Mouse (Mus musculus) CD4-positive helper T cell, adult 2 months (primary cell): ENCODE data around the gene BC025446.
"Not testable (repeated sequence)": the region's sequence is repeated elsewhere in the genome, so short reads cannot be mapped to it uniquely, and the experiment has no call there.

Experiments
- DNase-seq: peaks from one replicate; pipeline ENCODE4 v3.0.0-alpha.2; 2012; ENCODE audit warnings: low read depth, missing footprints, low spot score

Gene BC025446

GRCm38 (mm10) chr15:75215778-75216691 is at the start of gene BC025446:
TSS of gene BC025446 (plus strand) at chr15:75216376.
- no peak for DNase-seq

DNA sequence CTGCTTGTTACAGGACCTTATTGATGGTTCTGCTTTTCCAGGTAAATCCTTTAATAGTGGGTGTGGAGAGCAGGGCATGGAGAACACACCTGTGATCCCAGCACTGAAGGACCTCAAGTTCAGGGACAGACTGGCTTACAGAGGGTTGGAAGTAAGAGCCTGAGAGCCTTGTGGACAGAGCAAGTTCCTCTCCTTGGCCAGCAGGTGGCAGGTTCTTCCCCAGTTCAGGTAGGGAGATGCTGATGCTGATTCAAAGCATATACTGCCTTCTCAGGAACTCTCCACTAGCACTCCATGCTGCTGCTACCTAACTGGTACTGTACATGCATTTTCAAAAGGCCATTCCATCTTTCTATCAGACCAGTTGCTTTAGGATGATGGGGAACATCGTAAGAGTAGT is 40.7 kb upstream of the BC025446 start:
- peak; percentile 58 for DNase-seq

DNA sequence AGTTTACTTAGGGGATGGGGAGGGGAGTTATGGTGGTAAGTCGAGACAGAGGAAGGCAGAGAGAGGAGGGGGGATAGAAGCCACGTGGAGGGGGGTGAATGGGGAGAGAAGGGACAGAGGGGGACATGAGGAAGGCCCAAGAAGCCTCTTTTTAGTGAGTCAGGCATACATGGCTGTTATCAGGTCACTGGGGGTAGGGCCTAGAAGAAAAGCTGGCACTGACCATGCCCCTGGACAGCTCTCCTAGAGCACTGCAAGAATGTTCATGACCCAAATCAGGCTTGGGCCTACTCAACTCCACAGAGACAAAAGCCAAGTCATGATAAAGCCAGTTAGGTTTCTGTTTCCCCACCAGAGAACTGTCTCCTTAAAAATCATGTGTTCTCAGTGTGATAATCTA is 29.9 kb upstream of the BC025446 start:
- no peak for DNase-seq

GRCm38 (mm10) chr15:75189116-75189515 is 27.1 kb upstream of the BC025446 start:
- DNase-seq, result peak; percentile 60

- not testable (repeated sequence) for DNase-seq
Measured at GRCm38 (mm10) chr15:75190560-75190959, 25.6 kb upstream of the BC025446 start.

- no peak for DNase-seq
Measured at GRCm38 (mm10) chr15:75216831-75217230, 655 bp downstream of the BC025446 start.

- DNase-seq, result no peak
Measured at GRCm38 (mm10) chr15:75221942-75222341, 5.8 kb downstream of the BC025446 start.

GRCm38 (mm10) chr15:75237736-75238288 is 21.6 kb downstream of the BC025446 start:
- no peak for DNase-seq

- no peak for DNase-seq
Measured at GRCm38 (mm10) chr15:75240558-75240957, 24.4 kb downstream of the BC025446 start.

DNA sequence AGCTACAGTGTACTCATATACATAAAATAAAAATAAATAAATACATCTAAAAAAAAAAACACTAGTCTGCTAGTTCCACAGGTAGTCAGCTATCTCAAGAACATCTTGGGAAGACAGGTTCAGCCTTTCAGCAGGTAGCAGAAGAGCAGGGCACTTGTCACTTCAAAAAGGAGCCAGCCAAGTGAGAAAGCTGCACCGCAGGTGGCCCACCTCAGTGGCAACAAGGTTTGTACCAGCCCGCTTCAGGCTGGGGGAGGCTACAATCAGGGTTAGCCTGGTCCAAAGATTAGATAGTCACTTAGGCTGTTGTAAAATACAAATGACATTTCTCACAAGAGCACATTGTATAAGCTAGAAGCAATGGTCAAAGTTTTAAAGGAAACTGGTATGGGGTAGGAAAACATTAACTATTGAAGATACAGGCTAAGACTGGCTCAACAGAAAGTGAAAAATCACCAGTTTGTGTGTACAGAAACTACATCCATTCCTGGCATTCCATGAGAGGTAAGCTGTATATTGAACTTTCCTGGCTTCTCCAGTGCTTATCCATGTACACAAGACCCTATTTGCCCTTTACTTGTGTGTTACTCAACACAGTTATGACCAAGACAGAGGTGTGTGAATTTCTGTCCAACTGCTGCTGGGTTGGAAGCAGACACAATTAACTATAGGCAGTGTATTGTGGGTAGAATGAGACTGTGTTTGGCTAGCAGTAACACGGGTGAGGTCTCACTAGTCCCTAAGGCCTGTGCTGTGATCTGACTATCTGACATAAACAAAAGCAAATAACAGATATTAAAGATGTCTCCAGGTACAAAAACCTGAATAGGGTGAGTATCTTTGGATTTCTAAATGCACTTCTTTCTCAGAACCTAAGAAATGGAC is 26.8 kb downstream of the BC025446 start:
- no peak for DNase-seq

GRCm38 (mm10) chr15:75254671-75255070 is 38.5 kb downstream of the BC025446 start:
- no peak for DNase-seq

- DNase-seq, result no peak
Measured at GRCm38 (mm10) chr15:75265863-75266262, 49.7 kb downstream of the BC025446 start.

DNA sequence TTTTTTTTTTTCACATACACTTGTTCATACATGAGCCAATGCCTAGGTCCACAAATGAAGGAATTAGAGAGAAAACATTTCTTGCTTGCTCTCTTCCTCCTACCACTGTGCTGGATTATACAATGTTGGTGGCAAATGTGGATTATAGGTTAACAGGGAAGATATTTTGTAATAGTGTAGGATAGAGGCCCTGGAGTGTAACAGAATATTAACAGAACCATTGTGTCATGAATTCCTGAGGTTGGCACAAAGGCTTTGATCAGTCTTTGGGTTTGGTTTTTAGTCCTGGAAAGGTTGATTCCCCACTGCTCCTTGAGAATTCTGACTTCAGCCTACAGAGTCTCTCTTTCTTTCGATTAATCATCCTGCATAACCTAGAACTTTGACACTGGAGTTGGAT is 50.5 kb downstream of the BC025446 start:
- no peak for DNase-seq

- no peak for DNase-seq
Measured at GRCm38 (mm10) chr15:75268121-75268520, 51.9 kb downstream of the BC025446 start, which contains the start of gene Ly6f. TSS of gene Ly6f (plus strand) at chr15:75268421.

DNA sequence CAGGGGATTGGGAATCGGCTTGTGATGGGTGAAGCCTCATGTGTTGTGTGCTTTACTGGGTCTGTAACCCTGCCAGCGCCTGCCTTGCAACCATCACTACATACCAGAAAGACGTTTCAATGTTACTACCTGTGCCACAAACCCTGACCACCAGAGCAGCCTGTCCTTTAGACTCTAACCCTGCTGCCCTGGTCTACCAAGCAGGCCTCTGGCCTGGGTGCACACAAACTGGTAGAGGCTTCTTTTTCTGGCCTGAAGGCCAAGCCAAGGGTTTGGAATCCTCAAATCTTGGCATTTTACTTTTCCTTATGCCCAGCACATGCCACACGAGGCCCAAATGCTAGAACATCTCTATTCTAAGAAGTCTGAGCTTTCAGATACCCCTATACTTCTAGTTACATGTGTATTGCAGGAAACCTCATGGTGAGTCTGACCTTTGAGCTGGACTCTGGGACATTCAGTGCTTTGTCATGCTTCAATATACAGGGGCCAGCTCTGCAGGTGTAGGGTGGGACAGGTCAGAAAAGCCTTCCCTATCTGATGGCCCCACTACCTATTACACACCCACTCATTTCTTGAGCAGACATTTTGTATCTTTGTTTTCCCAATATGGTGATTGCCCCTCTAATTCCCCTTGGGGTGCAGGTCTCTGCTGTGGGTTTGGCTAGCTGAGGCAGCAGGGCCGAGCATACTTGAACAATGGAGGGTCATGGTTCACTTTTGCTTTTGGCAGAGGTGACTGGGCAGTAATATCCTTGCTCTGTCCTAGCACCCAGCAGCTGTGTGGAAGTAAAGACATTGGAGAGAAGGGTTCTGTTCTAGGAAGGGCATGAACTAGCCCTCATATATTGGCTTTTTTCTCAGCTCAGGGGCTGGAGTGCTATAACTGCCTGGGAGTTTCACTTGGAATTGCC is 53.0 kb downstream of the BC025446 start:
- no peak for DNase-seq

DNA sequence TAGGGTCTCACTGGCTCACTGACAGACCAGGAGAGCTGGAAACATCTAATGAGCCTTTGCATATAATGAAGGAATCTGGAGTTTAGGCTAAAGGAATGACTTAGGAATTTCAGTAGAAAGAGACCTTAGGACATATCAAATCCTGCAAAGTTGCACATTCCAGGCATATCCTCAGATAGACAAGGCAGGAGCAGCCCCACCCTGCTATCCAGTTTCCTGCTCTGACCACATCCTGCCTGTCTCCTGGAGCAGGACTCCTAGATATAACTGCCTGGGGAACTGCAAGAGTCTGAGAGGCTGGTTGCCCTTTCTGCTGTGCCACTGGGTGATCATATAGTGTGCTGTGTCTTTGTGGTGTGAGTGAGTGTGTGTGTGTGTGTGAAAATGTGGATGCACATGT is 54.0 kb downstream of the BC025446 start:
- no peak for DNase-seq

- DNase-seq, result no peak
Measured at GRCm38 (mm10) chr15:75270691-75271362, 54.7 kb downstream of the BC025446 start.

DNA sequence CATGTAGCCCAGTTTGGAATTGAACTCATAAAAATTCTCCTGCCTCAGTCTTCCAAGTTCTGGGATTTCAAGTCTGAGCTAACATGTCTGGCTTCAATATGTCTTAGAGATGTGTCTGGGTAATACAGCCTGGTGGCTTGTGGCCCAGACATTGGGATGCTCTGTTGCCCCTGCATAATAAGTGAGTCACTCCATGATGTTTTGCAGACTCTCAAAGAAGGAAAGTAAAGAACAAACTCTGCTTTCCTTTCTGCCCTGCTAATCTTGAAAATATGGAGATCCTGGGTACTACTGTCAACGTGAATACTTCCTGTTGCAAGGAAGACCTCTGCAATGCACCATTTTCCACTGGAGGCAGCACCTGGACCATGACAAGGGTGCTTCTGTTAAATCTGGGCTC is 55.2 kb downstream of the BC025446 start:
- no peak for DNase-seq

- DNase-seq, result no peak
Measured at GRCm38 (mm10) chr15:75271891-75272290, 55.7 kb downstream of the BC025446 start.
